In genomic region chr11:95762996-95763395, GRCm38 (mm10) we compare ENCODE assay signal across 27 mouse cellular contexts. TPM values are rescaled to one million over a fixed set of nuclear protein-coding genes. Genes with fewer than 3 reads are reported as not detected.
A peak's percentile ranks its signal among the peaks of the same experiment; 100 is the strongest.
DNase-seq lines count a peak whose midpoint lies in the region; ATAC-seq and TF ChIP-seq lines count a peak whose summit lies in the region.
"Had no signal": no experiment of that assay in that cellular context is flagged by ENCODE, and none has a peak within 500 bp of the region (broad histone marks: within the 10 kb centered on the region; RNA-seq: fewer than 3 reads in every experiment).

No protein-coding gene starts in this region.

- 77% methylated on average over 4 of the region's 4 CpGs for WGBS in heart, embryonic 12.5 days
- WGBS in lung, embryonic 14.5 days = 73% methylated on average over 4 of the region's 4 CpGs
- WGBS in forebrain, embryonic 11.5 days = 91% methylated on average over 4 of the region's 4 CpGs

- no peak overlapping the region for H3K4me2 ChIP-seq in heart, embryonic 12.5 days
- H3K4me2 ChIP-seq in lung, embryonic 14.5 days = no peak overlapping the region
- H3K4me2 ChIP-seq in forebrain, embryonic 11.5 days (ENCODE audit: low read depth, low read length, severe bottlenecking) = no peak overlapping the region
- H3K4me2 ChIP-seq: embryonic facial prominence, embryonic 13.5 days; forebrain, embryonic 12.5 days; hindbrain, embryonic 12.5 days; liver, embryonic 12.5 days; midbrain, embryonic 12.5 days; neural tube, embryonic 13.5 days had no signal

- no peak for DNase-seq in heart, adult 9 months (ENCODE audit: low spot score in 2 of 2)
- peak; percentile 72 for DNase-seq in lung, embryonic 14.5 days
- no peak for DNase-seq in lung, postnatal 14 days
- DNase-seq in 3T3-L1 (ENCODE audit: low read depth, low spot score) = peak; percentile 28
- DNase-seq in NIH3T3 (ENCODE audit: low read depth) = peak; percentile 39
- no peak for DNase-seq in B cell, adult 2 months
- DNase-seq in forebrain, embryonic 11.5 days (ENCODE audit: low spot score) = no peak
- DNase-seq: adrenal gland, postnatal 10 days; cerebellum, adult 8-10 months; cerebellum, postnatal 36 days; embryo, embryonic 11 days; forebrain, postnatal 0 days; heart, postnatal 36 days; layer of hippocampus, postnatal 36 days; liver, postnatal 0 days; thymus, postnatal 4 days had no signal

- no peak for TF ChIP-seq CTCF in lung, embryonic 14.5 days (IDR thresholded peaks at IDR 0.05; ENCODE audit: low read depth)

- H3K27me3 ChIP-seq in heart, embryonic 12.5 days (replicated peaks) = no peaks in the 10 kb centered on the region
- H3K27me3 ChIP-seq in lung, embryonic 14.5 days (ENCODE audit: insufficient read depth, low read length) = no peaks in the 10 kb centered on the region
- H3K27me3 ChIP-seq in forebrain, embryonic 11.5 days (ENCODE audit: control insufficient read depth, insufficient read depth, low read length) = no peaks in the 10 kb centered on the region
- H3K27me3 ChIP-seq: embryonic facial prominence, embryonic 13.5 days; forebrain, embryonic 12.5 days; hindbrain, embryonic 12.5 days; liver, embryonic 12.5 days; midbrain, embryonic 12.5 days; neural tube, embryonic 13.5 days; Patski had no signal

- no peaks in the 10 kb centered on the region for H3K9me3 ChIP-seq in heart, embryonic 12.5 days (replicated peaks)
- no peaks in the 10 kb centered on the region for H3K9me3 ChIP-seq in lung, embryonic 14.5 days (ENCODE audit: low read depth, low read length)
- H3K9me3 ChIP-seq in forebrain, embryonic 11.5 days (ENCODE audit: control insufficient read depth, low read length) = no peaks in the 10 kb centered on the region
- H3K9me3 ChIP-seq: embryonic facial prominence, embryonic 13.5 days; forebrain, embryonic 12.5 days; heart, embryonic 10.5 days; hindbrain, embryonic 12.5 days; liver, embryonic 12.5 days; midbrain, embryonic 12.5 days; neural tube, embryonic 13.5 days had no signal

- peaks cover 36% of the 10 kb centered on the region for H3K36me3 ChIP-seq in heart, embryonic 12.5 days
- H3K36me3 ChIP-seq in lung, embryonic 14.5 days (ENCODE audit: insufficient read depth) = peaks cover 48% of the 10 kb centered on the region
- H3K36me3 ChIP-seq in forebrain, embryonic 11.5 days (ENCODE audit: control insufficient read depth, insufficient read depth, low read length) = peaks cover 2% of the 10 kb centered on the region; the same call in 1 of the 2 replicates

- peak; percentile 9; the same call in 1 of the 2 replicates for ATAC-seq in heart, embryonic 12.5 days (ENCODE audit: insufficient number of reproducible peaks, low FRiP score)
- no peak for ATAC-seq in lung, embryonic 14.5 days (ENCODE audit: insufficient read depth)
- ATAC-seq in forebrain, embryonic 11.5 days (replicated peaks; ENCODE audit: low FRiP score) = no peak
- ATAC-seq: forebrain, postnatal 0 days; intestine, embryonic 16.5 days; liver, embryonic 12.5 days; liver, postnatal 0 days; Patski had no signal

- H3K9ac ChIP-seq in heart, embryonic 12.5 days = peak overlapping the region; percentile 3; the same call in 1 of the 2 replicates
- H3K9ac ChIP-seq in lung, embryonic 14.5 days = no peak overlapping the region
- H3K9ac ChIP-seq in forebrain, embryonic 11.5 days (ENCODE audit: low read length) = no peak overlapping the region
- H3K9ac ChIP-seq: embryonic facial prominence, embryonic 13.5 days; forebrain, embryonic 12.5 days; forebrain, postnatal 0 days; hindbrain, embryonic 12.5 days; liver, embryonic 12.5 days; liver, postnatal 0 days; midbrain, embryonic 12.5 days; neural tube, embryonic 13.5 days had no signal

- H3K4me1 ChIP-seq in heart, embryonic 12.5 days (replicated peaks) = no peaks in the 10 kb centered on the region
- H3K4me1 ChIP-seq in lung, embryonic 14.5 days (ENCODE audit: insufficient read depth) = no peaks in the 10 kb centered on the region
- no peaks in the 10 kb centered on the region for H3K4me1 ChIP-seq in forebrain, embryonic 11.5 days (replicated peaks; ENCODE audit: control insufficient read depth, insufficient read depth, low read length)
- H3K4me1 ChIP-seq: forebrain, embryonic 12.5 days; heart, embryonic 10.5 days; hindbrain, embryonic 12.5 days; liver, embryonic 12.5 days; midbrain, embryonic 12.5 days; neural tube, embryonic 13.5 days had no signal

- H3K27ac ChIP-seq in heart, embryonic 12.5 days (ENCODE audit: poor library complexity, severe bottlenecking) = no peak overlapping the region
- no peak overlapping the region for H3K27ac ChIP-seq in lung, embryonic 14.5 days (ENCODE audit: low read depth)
- H3K27ac ChIP-seq in forebrain, embryonic 11.5 days (ENCODE audit: low read depth, low read length) = no peak overlapping the region
- H3K27ac ChIP-seq: embryonic facial prominence, embryonic 13.5 days; forebrain, embryonic 12.5 days; heart, embryonic 10.5 days; hindbrain, embryonic 12.5 days; liver, embryonic 12.5 days; midbrain, embryonic 12.5 days; neural tube, embryonic 13.5 days had no signal

- no peak overlapping the region for H3K4me3 ChIP-seq in heart, embryonic 12.5 days
- no peak overlapping the region for H3K4me3 ChIP-seq in lung, embryonic 14.5 days (ENCODE audit: low read depth, low read length)
- no peak overlapping the region for H3K4me3 ChIP-seq in forebrain, embryonic 11.5 days (ENCODE audit: low read depth, low read length)
- H3K4me3 ChIP-seq: embryonic facial prominence, embryonic 13.5 days; erythroblast, embryonic 14.5 days; forebrain, embryonic 12.5 days; heart, embryonic 10.5 days; hindbrain, embryonic 12.5 days; liver, embryonic 12.5 days; midbrain, embryonic 12.5 days; neural tube, embryonic 13.5 days had no signal

RNA-seq across cellular contexts. Expression of gene B130006D01Rik, which starts 39.6 kb away (rescaled TPM):
- 0.56 and 0.76 TPM in 2 replicates for polyA plus RNA-seq in heart, embryonic 12.5 days (2016; fragmentation: Nextera tagmentation; extraction: Ambion mirVana)
- polyA plus RNA-seq in lung, embryonic 14.5 days (2014; fragmentation: Nextera tagmentation; extraction: Ambion mirVana) = 2.1 and 2.3 TPM in 2 replicates
- polyA plus RNA-seq in forebrain, embryonic 11.5 days (2014; fragmentation: Nextera tagmentation; extraction: Ambion mirVana) = 1.4 and 2.2 TPM in 2 replicates
- polyA plus RNA-seq: erythroblast, embryonic 14.5 days had no signal

RNA-seq across cellular contexts. Expression of gene Zfp652, which starts 50.5 kb away (rescaled TPM):
- 12.8 and 14.3 TPM in 2 replicates for polyA plus RNA-seq in heart, embryonic 12.5 days (2016; fragmentation: Nextera tagmentation; extraction: Ambion mirVana)
- 12.4 and 13.6 TPM in 2 replicates for polyA plus RNA-seq in lung, embryonic 14.5 days (2014; fragmentation: Nextera tagmentation; extraction: Ambion mirVana)
- polyA plus RNA-seq in forebrain, embryonic 11.5 days (2014; fragmentation: Nextera tagmentation; extraction: Ambion mirVana) = 11.9 and 13.9 TPM in 2 replicates

Comparison
In these comparisons a context has a peak if more than half of its experiments do, and no peak if none do; other contexts are left out.
1. DNase-seq: peak in lung, embryonic 14.5 days (single experiment), 3T3-L1 (single experiment) and NIH3T3 (single experiment); none in heart, adult 9 months (0 of 2), lung, postnatal 14 days (single experiment), B cell, adult 2 months (0 of 2) and forebrain, embryonic 11.5 days (single experiment).